ENCODE assay signal across 15 mouse cellular contexts in the genomic region with DNA sequence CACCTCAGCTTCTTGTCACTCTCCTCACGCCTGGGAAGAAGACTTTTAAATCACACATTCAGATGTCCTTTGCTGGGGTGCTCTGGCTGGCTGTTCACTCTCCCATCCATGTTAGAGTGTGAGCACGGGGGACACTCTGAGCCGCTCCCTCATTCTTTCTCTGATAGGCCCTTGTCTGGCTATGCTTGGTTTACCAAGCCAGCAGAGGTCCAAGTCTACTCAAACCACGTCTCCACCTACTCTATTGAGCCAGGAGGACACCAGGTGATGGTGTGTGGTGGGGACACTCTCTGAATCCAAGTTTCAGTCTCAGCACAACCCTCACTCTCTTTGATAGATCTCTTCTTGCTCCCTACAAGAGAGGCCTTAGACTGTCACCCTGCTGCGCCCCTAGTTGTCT. TPM values are rescaled to one million over a fixed set of nuclear protein-coding genes. Genes with fewer than 3 reads are reported as not detected.
"Had no signal": no experiment of that assay in that cellular context is flagged by ENCODE, and none has a peak within 500 bp of the region (broad histone marks: within the 10 kb centered on the region; RNA-seq: fewer than 3 reads in every experiment).

No protein-coding gene starts in this region.

- H3K9ac ChIP-seq: liver, embryonic 15.5 days; neural tube, embryonic 13.5 days had no signal

- H3K36me3 ChIP-seq: liver, embryonic 15.5 days; neural tube, embryonic 13.5 days had no signal

- DNase-seq: lung, adult 2 months; lung, postnatal 10 days; spleen, adult 18-20 months; thymus, adult 18-20 months; thymus, postnatal 14 days had no signal

- ATAC-seq: midbrain, embryonic 16.5 days had no signal

- H3K9me3 ChIP-seq: liver, embryonic 15.5 days; megakaryocyte, embryonic 14.5 days; neural tube, embryonic 13.5 days had no signal

- H3K4me1 ChIP-seq: liver, embryonic 15.5 days had no signal

- H3K4me3 ChIP-seq: liver, embryonic 15.5 days; megakaryocyte, embryonic 14.5 days; neural tube, embryonic 13.5 days had no signal

- H3K4me2 ChIP-seq: liver, embryonic 11.5 days; liver, embryonic 15.5 days; midbrain, embryonic 11.5 days; neural tube, embryonic 13.5 days had no signal

- H3K27ac ChIP-seq: kidney, postnatal 0 days; liver, embryonic 15.5 days; macrophage; neural tube, embryonic 13.5 days had no signal

RNA-seq across cellular contexts. Expression of a gene that starts 20.1 kb away (rescaled TPM):
- polyA plus RNA-seq: large intestine, adult 2 months; liver, embryonic 15.5 days; lung, adult 2 months; macrophage; neural tube, embryonic 13.5 days; stomach, embryonic 14.5 days had no signal
